Mouse (Mus musculus) lung, adult 2 months (tissue): ENCODE data around the gene Lcn12. TPM values are rescaled to one million over a fixed set of nuclear protein-coding genes. Genes with fewer than 3 reads are reported as not detected.

Source experiments
- DNase-seq: peaks from one replicate; pipeline ENCODE4 v3.0.0; 2022
- H3K4me1 ChIP-seq: fragments of 200-500 bp; 2 replicates; pipeline ENCODE4 v1.6.1; 2011; ENCODE audit warnings: low read length; ENCODE audit not compliant: control insufficient read depth, insufficient read depth
- H3K4me3 ChIP-seq: fragments of 200-500 bp; replicated peaks from 2 replicates; pipeline ENCODE3; 2011; ENCODE audit warnings: low read depth, mild to moderate bottlenecking, control low read depth, low read length; ENCODE audit errors: extremely low read depth
- CTCF ChIP-seq: fragments of 200-500 bp; IDR thresholded peaks from 2 replicates; pipeline ENCODE4 v1.5.1; 2011; ENCODE audit warnings: mild to moderate bottlenecking, low read length, control low read depth; ENCODE audit not compliant: insufficient read depth
- POLR2A ChIP-seq: fragments of 200-500 bp; IDR thresholded peaks from 2 replicates; pipeline ENCODE4 v1.6.1; 2011; ENCODE audit warnings: low read depth, mild to moderate bottlenecking, control low read depth, low read length, borderline replicate concordance; ENCODE audit errors: extremely low read depth
- WGBS: fragments of 180-500 bp; shearing (Covaris S2); methylation state at CpG from one replicate; pipeline ENCODE4 v1.1.7; 2018; 5-methylcytosine and 5-hydroxymethylcytosine counted together
- polyA plus RNA-seq: library from polyadenylated mRNA; depleted of rRNA; stranded (reverse); fragments of >200 nt; gene quantifications from 2 replicates; pipeline ENCODE4 v1.2.3, GENCODE M21; 2012

Lcn12 gene
- polyA plus RNA-seq, 1 experiment: not detected

DNA sequence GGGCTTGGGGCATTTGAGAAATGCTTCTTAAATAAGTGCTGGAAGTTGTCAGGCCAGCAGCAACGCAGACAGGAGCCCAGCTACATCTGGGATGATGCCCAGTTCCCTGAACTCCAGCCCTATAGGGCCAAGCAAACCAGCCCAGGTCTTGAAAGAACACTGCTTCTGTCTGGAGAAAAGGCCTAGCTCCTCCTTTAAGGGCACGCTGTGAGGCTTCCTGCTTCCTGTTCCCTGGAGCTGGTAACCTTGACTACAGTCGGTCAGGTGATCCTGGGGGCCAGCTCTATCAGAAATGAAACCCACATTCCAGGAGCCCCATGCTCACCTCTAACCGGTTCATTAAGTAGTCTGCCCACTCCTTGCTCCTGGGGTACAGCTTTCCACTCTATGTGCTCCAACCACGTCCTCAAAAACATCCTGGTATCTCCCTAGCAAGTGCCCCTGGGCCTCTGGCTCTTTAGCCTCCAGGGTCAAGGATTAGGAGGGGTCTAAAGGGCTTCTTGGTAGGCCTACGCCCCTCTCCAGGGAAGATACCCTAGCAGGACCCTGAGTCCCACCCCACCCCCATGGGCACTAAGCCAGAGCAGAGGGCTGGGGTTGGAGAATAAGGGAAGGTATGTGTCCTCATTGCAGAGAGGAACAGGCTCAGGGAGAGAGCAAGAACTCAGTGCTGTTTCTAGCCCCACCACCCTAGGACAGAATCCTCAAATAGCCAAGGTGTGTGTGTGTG, 4.3 kb upstream of the Lcn12 start:
- Histone ChIP-seq H3K4me1 (peaks cover 9% of the 10 kb centered on the region), H3K4me3 (no peak overlapping the region)
- no peak for TF ChIP-seq CTCF
- TF ChIP-seq POLR2A: no peak
- no peak for DNase-seq
- 36% methylated on average over 6 of the region's 6 CpGs for WGBS

GRCm38 (mm10) chr2:25496462-25496861, 2.8 kb upstream of the Lcn12 start:
- TF ChIP-seq CTCF: 0 out of 2 replicates have a peak, but pooled peaks have one; percentile 20
- no peak for TF ChIP-seq POLR2A
- DNase-seq: no peak
- 41% methylated on average over 4 of the region's 4 CpGs for WGBS
- H3K4me1 ChIP-seq: peaks cover 5% of the 10 kb centered on the region
- H3K4me3 ChIP-seq: no peak overlapping the region

DNA sequence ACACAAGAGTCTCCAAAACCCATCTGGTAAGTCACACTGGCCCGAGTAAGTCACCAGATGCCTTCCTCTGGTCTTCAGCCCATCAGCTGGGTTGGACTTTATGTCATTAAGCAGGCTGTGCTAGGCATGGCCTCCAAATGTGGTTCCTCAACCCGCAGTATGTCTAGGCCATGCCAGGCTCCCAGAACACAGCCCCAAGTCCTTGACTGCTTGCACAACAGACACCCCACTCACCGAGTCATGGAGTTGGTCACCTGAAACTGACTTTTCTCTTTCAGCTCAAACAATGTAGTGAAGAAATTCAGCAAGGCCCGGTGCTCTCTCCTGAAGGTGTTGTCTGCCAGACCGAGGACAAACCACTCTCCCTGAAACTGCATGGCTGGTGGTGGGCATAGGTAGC, 723 bp downstream of the Lcn12 start:
- WGBS: 77% methylated on average over 5 of the region's 5 CpGs
- DNase-seq: no peak
- Histone ChIP-seq H3K4me3 (no peak overlapping the region), H3K4me1 (no peaks in the 10 kb centered on the region)
- TF ChIP-seq CTCF (no peak), POLR2A (no peak)

- DNase-seq: no peak
- Histone ChIP-seq H3K4me1 (no peaks in the 10 kb centered on the region), H3K4me3 (no peak overlapping the region)
- 71% methylated on average over 7 of the region's 7 CpGs for WGBS
- TF ChIP-seq CTCF (no peak), POLR2A (no peak)
Observed at GRCm38 (mm10) chr2:25488671-25489068, 5.0 kb downstream of the Lcn12 start.

DNA sequence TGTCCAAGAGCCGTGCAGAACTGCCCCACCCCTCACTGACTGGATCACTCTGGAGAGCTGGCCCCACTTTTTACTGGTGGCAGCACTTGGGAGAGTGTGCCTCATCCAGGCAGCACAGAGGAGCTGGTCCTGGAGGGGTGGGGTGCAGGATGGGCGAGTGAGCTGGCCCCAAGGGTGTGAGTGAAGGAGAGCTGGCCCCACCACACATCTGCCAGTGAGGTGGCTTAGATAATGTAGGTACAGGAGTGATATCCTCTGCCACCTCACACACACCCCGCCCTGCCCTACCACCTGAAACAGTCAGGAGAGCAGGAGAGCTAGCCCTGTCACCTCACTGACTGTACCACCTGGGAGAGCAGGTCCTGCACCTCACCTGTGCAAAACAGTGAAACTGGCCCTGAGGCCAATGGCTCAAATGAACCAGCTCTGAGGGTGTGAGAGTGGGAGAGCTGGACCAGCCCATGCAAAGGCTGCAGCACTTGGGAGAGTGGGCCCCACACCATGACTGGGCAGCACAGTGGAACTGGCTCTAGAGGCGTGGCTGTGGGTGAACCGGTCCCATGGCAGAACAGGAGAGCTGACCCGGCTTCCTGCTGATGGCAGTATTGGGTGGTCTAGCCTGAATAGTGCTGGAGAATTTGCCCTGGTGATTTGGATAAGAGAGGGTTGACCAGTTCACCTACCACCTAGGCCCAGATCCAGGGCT, 5.6 kb downstream of the Lcn12 start:
- DNase-seq: no peak
- H3K4me1 ChIP-seq: no peaks in the 10 kb centered on the region
- 72% methylated on average over 6 of the region's 6 CpGs for WGBS
- H3K4me3 ChIP-seq: no peak overlapping the region
- TF ChIP-seq CTCF (no peak), POLR2A (no peak)

- no peak for DNase-seq
- TF ChIP-seq CTCF (no peak), POLR2A (no peak)
- H3K4me1 ChIP-seq: no peaks in the 10 kb centered on the region
- H3K4me3 ChIP-seq: no peak overlapping the region
- WGBS: 63% methylated on average over 11 of the region's 11 CpGs
Observed at GRCm38 (mm10) chr2:25484901-25485647, 8.6 kb downstream of the Lcn12 start.

DNA sequence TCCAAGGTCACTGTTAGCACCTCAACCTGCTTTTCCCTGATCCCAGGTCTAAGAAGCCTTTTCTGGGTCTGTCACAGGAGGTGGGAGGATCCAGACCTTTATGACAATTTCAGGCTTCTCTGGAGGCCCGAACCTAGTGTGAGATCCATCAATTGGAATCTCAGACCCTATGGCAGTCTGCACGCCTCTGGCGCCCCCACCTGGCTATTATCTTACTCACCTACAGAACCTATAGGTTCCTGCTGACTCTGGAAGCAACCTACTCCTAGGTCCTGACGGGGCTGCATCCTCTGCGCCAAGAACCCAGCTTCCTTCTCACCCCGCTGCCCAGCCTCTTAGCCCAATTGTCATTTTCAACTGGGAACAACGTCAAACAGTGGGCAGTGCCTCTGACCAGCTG, 10.7 kb downstream of the Lcn12 start:
- WGBS: 25% methylated on average over 7 of the region's 7 CpGs
- Histone ChIP-seq H3K4me1 (no peaks in the 10 kb centered on the region), H3K4me3 (no peak overlapping the region)
- peak; percentile 60 for TF ChIP-seq CTCF
- no peak for TF ChIP-seq POLR2A
- DNase-seq: no peak

DNA sequence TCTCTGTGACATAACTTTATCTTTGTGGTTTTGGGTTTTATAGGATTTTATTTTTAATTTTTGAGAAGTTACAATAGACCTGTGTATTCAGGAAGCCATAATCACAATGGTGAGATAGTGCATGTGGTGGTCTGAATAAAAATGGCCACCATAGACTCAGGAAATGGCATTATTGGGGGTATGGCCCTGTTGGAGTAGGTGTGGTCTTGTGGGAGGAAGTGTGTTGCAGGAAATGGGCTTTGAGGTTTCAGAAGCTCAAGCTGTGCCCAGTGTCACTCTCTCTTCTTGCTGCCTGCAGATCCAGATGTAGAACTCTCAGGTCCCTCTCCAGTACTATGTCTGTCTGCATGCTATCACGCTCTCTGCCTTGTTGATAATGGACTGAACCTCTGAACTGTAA, 13.2 kb downstream of the Lcn12 start:
- H3K4me1 ChIP-seq: no peaks in the 10 kb centered on the region
- no peak overlapping the region for H3K4me3 ChIP-seq
- TF ChIP-seq POLR2A (no peak), CTCF (no peak)
- WGBS: 98% methylated on average over 1 of the region's 1 CpGs
- no peak for DNase-seq

- H3K4me3 ChIP-seq: no peak overlapping the region
- no peak for DNase-seq
- WGBS: 66% methylated on average over 10 of the region's 10 CpGs
- TF ChIP-seq CTCF (no peak), POLR2A (no peak)
- H3K4me1 ChIP-seq: no peaks in the 10 kb centered on the region
Observed at GRCm38 (mm10) chr2:25479551-25480311, 14.0 kb downstream of the Lcn12 start.

DNA sequence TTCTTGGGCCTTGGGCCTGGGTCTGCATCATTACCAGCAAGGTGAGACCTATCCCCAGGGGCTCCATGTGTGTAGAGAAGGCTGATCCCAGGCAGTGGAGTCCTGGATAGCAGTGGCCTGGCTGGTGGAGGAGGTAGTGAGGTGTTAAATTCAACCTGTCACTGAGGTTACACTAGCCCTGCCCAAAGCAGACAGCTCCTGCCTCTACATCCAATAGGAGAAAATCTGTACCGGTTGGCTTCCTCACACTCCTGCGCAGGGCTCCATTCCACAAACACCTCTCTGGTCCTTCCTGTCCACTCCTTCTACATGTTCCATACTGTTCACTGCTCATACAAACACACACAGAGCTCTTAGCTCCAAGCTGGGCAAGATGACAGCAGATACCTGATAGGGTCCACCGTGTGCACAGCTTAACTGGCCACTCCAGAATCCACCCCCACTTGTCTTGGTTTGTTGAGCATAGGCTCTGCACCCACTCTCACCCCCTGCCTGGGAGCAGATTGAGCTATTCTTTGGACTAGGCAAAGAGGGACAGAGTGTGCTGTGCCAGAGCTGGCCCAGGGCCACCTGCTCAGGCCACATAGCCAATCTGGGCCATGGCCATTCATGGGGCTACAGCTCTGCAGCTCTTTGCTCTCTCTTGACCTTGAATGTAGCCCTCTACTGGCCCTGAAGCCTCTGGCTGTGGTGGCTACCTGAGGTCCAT, 15.6 kb downstream of the Lcn12 start:
- WGBS: 77% methylated on average over 3 of the region's 3 CpGs
- DNase-seq: no peak
- no peak for TF ChIP-seq CTCF
- no peak for TF ChIP-seq POLR2A

More for the DNA sequence above, 15.6 kb downstream of the Lcn12 start:
- no peaks in the 10 kb centered on the region for H3K4me1 ChIP-seq
- no peak overlapping the region for H3K4me3 ChIP-seq
